Mouse (Mus musculus): Measurements from ENCODE around the gene Camk2b.

DNA sequence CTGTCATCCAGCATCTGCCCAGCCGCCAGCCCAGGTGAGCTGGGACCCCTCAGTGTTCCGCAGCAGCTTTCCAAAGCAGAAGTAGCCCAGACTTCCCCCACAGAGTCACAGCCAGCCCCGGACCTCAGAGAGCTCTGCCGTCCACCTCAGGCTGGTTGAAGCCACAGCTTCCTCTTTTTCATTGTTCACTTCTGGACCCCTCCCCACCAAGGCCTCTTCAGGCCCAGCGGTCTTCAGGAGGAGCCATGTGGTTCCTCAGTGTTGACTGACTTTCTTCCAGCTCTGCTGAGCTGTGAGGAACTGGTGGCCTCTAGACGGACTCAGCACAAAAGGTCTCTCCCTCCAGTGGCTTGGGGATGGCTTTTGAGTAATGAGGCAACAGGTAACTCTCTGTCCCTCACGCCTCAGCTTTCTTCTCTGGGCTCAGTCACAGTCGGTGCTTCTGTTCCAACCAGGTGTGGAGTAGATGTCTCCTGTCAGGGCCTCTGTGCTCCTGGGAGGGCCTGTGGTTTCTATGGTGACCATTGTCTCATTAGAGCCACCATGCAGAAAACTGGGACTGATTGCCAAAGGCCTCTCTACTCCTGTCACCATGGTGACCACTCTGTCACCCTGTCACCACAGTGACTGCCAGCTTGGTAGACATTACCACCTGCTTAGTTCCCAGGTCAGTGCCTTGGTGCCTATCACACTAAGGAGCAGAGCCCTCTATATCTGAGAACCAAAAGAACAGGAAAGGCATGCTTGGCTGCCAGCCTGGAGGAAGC is 116.4 kb downstream of the Camk2b start, which contains the start of gene Gck:
- TF ChIP-seq POLR2A (IDR thresholded peaks at IDR 0.05; ENCODE audit: borderline replicate concordance, insufficient read depth, low read length) (no peak), CTCF (IDR thresholded peaks at IDR 0.05; ENCODE audit: borderline replicate concordance, insufficient read depth, low read depth, low read length) (no peak)
